Mouse (Mus musculus): ENCODE measurements around the gene Alox12. TPM values are rescaled to one million over a fixed set of nuclear protein-coding genes. Genes with fewer than 3 reads are reported as not detected.
A peak's percentile ranks its signal among the peaks of the same experiment; 100 is the strongest.

The Alox12 gene
- polyA plus RNA-seq, 1 experiment from 2014 or later, result 5.8 TPM

DNA sequence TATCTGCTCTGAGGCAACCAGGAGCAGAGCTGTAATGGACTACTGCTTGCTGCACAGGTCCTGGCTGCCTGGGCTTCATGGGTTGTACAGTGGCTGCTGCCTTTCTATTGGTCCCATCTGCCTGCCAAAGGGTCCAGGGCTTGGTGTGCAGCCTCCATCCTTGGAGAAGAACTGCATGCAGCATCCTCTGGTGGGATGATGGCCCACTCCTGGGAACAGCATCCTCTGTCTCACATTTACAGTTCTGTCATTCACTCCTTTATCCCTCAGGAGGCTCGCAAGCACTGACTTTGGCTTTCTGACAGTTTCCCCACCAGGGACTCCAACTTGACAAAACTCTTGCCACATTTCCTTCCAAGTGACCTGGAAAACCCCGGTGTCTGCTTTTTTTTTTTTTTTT, 48.4 kb downstream of the Alox12 start:
- no peak overlapping the region for H3K4me3 ChIP-seq (ENCODE audit: low read depth, low read length)
- H3K36me3 ChIP-seq (ENCODE audit: control insufficient read depth, insufficient read depth, low read length), result no peaks in the 10 kb centered on the region
- ATAC-seq (ENCODE audit: low read depth), result no peak
- DNase-seq (ENCODE audit: low spot score), result no peak
- WGBS, result 73% methylated on average over 2 of the region's 2 CpGs
- no peak overlapping the region for H3K4me2 ChIP-seq (ENCODE audit: low read depth, low read length)
- H3K27me3 ChIP-seq (replicated peaks; ENCODE audit: control insufficient read depth, insufficient read depth, low read length), result no peaks in the 10 kb centered on the region
- H3K27ac ChIP-seq (replicated peaks; ENCODE audit: low read depth, low read length), result no peak overlapping the region
- no peak overlapping the region for H3K9ac ChIP-seq (ENCODE audit: low read depth, low read length)
- H3K9me3 ChIP-seq (ENCODE audit: control insufficient read depth, low read length), result no peaks in the 10 kb centered on the region
- no peaks in the 10 kb centered on the region for H3K4me1 ChIP-seq (ENCODE audit: control insufficient read depth, insufficient read depth, low read length)

DNA sequence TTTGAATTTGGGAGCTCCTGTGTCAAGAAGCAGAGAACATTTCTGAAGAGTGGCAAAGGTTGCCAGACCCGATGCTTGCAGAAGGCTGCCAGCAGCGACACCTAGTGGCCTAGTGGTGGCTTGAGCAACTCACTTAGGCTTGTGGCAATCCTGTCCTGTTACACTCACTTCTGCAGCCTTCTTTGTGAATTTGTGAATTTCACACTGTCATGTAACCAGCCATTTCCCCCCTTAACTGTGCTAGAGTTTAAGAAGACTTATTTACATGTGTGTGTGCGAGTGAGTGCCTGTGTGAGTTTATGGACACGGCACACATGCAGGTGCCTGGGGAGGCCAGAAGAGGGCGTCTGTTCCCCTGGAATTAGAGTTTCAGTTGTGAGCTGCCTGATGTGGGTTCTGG, 53.5 kb downstream of the Alox12 start:
- Histone ChIP-seq H3K4me2 (ENCODE audit: low read depth, low read length) (no peak overlapping the region), H3K9ac (ENCODE audit: low read depth, low read length) (no peak overlapping the region), H3K27ac (replicated peaks; ENCODE audit: low read depth, low read length) (no peak overlapping the region), H3K4me1 (ENCODE audit: control insufficient read depth, insufficient read depth, low read length) (no peaks in the 10 kb centered on the region), H3K36me3 (ENCODE audit: control insufficient read depth, insufficient read depth, low read length) (no peaks in the 10 kb centered on the region), H3K27me3 (replicated peaks; ENCODE audit: control insufficient read depth, insufficient read depth, low read length) (no peaks in the 10 kb centered on the region), H3K4me3 (ENCODE audit: low read depth, low read length) (no peak overlapping the region), H3K9me3 (ENCODE audit: control insufficient read depth, low read length) (no peaks in the 10 kb centered on the region)
- WGBS, result 38% methylated on average over 5 of the region's 5 CpGs
- ATAC-seq (ENCODE audit: low read depth) (peak; percentile 76; the same call in 1 of the 2 replicates), DNase-seq (ENCODE audit: low spot score) (peak; percentile 88)

DNA sequence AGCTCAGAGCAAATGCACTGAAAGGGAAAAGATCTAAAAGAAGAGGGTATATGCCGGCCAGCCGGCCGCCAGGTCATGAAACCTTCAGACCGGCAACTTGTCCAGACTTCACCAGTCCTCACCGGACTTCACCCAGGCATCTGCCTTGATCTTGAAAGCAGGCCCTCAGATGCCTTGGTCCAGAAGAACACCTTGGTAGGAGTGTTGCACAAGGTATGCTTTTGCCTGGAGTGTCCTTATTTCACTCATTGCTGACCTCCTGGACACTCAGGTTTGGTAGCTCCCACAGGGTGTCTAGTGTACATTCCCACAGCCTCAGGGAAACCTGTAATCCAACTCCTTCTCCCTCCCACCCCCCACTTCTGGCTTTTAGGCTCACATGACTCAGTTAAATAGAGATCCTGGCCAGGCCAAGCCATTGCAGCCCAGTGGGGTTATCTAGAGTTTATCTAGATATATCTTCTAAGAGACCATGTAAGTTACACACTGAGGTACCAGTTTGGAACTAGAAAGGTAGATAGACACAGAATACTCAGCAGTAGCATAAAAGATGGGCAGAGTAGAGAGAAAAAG, 55.0 kb downstream of the Alox12 start:
- Histone ChIP-seq H3K9me3 (ENCODE audit: control insufficient read depth, low read length) (no peaks in the 10 kb centered on the region), H3K27me3 (replicated peaks; ENCODE audit: control insufficient read depth, insufficient read depth, low read length) (no peaks in the 10 kb centered on the region), H3K36me3 (ENCODE audit: control insufficient read depth, insufficient read depth, low read length) (no peaks in the 10 kb centered on the region), H3K4me3 (ENCODE audit: low read depth, low read length) (no peak overlapping the region), H3K9ac (ENCODE audit: low read depth, low read length) (no peak overlapping the region), H3K4me1 (ENCODE audit: control insufficient read depth, insufficient read depth, low read length) (no peaks in the 10 kb centered on the region), H3K27ac (replicated peaks; ENCODE audit: low read depth, low read length) (no peak overlapping the region), H3K4me2 (ENCODE audit: low read depth, low read length) (no peak overlapping the region)
- WGBS, result 79% methylated on average over 5 of the region's 5 CpGs
- ATAC-seq (ENCODE audit: low read depth) (no peak), DNase-seq (ENCODE audit: low spot score) (no peak)

DNA sequence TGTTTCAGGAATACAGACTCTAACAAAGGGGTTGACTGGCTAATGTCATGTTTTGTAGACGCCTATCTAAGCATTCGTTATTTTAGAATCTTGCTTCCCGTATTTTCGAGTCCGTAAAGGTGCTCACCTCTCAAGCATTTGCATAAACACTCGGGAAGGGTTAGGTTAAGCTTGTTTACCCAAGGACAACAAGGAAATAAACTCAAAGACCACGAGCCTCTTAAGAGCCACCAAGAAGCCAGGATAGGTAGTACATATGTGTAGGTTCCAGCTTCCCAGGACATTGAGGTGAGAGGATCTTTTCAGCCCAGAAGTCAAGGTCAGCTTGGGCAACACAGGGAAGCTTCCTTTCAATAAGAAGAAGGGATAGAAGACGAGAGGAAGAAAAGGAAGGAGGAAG, 56.0 kb downstream of the Alox12 start:
- DNase-seq (ENCODE audit: low spot score) (no peak), ATAC-seq (ENCODE audit: low read depth) (no peak)
- Histone ChIP-seq H3K9me3 (ENCODE audit: control insufficient read depth, low read length) (no peaks in the 10 kb centered on the region), H3K36me3 (ENCODE audit: control insufficient read depth, insufficient read depth, low read length) (no peaks in the 10 kb centered on the region), H3K27me3 (replicated peaks; ENCODE audit: control insufficient read depth, insufficient read depth, low read length) (no peaks in the 10 kb centered on the region), H3K27ac (replicated peaks; ENCODE audit: low read depth, low read length) (no peak overlapping the region), H3K4me3 (ENCODE audit: low read depth, low read length) (no peak overlapping the region), H3K4me1 (ENCODE audit: control insufficient read depth, insufficient read depth, low read length) (no peaks in the 10 kb centered on the region), H3K4me2 (ENCODE audit: low read depth, low read length) (no peak overlapping the region), H3K9ac (ENCODE audit: low read depth, low read length) (no peak overlapping the region)
- WGBS, result 80% methylated on average over 8 of the region's 8 CpGs

DNA sequence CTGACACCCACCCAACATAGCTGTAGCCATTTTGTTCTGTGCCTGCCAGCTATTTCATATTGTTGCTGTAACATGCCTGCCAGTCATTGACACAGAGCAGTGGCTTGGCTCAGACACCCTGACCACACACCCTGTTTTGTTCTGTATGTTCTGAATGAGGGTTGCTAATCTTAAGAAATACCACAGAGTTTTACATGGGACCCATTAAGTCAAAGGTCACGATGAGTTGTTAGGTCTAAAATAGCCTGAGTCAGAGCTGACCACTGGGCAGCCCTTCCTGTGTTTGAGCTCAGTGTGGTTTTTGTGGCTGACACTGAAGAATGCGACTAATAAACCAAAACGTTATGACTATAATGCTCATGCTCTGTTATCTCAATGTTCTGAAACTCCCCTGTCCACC, 56.8 kb downstream of the Alox12 start:
- Histone ChIP-seq H3K9ac (ENCODE audit: low read depth, low read length) (no peak overlapping the region), H3K27me3 (replicated peaks; ENCODE audit: control insufficient read depth, insufficient read depth, low read length) (no peaks in the 10 kb centered on the region), H3K27ac (replicated peaks; ENCODE audit: low read depth, low read length) (no peak overlapping the region), H3K4me2 (ENCODE audit: low read depth, low read length) (no peak overlapping the region), H3K4me3 (ENCODE audit: low read depth, low read length) (no peak overlapping the region), H3K9me3 (ENCODE audit: control insufficient read depth, low read length) (no peaks in the 10 kb centered on the region), H3K4me1 (ENCODE audit: control insufficient read depth, insufficient read depth, low read length) (peaks cover 4% of the 10 kb centered on the region; the same call in 1 of the 2 replicates), H3K36me3 (ENCODE audit: control insufficient read depth, insufficient read depth, low read length) (no peaks in the 10 kb centered on the region)
- 85% methylated on average over 3 of the region's 3 CpGs for WGBS
- ATAC-seq (ENCODE audit: low read depth), result no peak
- DNase-seq (ENCODE audit: low spot score), result no peak

DNA sequence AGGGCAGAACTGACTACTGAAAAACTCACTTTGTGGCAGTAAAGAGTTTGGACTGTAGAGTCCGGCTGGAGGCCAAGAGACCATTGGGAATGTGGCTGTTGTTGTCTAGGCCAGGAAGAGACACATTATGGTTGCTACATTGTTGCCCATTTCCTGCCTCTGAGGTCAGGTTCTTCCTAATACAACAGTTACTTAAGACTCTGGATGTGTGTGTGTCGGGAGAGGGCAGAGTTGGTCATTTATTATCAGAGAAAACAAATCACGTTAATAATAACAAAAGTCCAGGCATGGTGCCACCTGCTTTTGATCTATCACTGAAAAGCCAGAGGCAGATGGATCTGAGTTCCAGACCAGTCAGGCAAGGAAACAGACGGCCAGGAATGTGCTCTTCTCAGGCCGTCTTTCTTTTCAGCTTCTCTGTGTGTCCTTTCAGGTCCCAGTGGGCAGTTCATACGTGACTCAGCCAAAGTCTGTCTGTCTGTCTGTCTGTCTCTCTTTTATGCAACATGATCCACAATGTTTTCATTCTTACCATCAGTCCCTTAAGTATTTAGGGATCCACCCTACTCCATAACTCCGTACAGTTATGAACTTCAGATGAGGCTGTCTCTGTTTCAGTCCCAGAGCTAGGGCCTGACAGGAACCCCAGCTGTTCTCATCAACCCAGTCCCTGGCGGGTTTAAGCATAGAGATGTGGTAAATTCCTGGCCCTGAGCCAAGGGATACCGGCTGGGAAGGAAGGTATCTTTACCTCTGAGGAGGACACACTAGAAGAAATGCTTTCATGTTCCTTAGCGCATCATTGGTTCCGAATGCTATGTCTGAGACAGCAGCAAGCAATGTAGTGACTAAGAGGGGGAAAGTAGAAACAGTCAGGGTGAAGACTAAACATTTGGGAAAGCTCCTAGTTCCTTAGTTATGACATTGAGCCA, 61.5 kb downstream of the Alox12 start:
- peaks cover 4% of the 10 kb centered on the region; the same call in 1 of the 2 replicates for H3K4me1 ChIP-seq (ENCODE audit: control insufficient read depth, insufficient read depth, low read length)
- WGBS, result 37% methylated on average over 11 of the region's 11 CpGs
- no peak overlapping the region for H3K4me3 ChIP-seq (ENCODE audit: low read depth, low read length)
- no peak overlapping the region for H3K9ac ChIP-seq (ENCODE audit: low read depth, low read length)
- DNase-seq (ENCODE audit: low spot score) (peak; percentile 56), ATAC-seq (ENCODE audit: low read depth) (no peak)
- H3K4me2 ChIP-seq (ENCODE audit: low read depth, low read length), result no peak overlapping the region
- H3K27me3 ChIP-seq (replicated peaks; ENCODE audit: control insufficient read depth, insufficient read depth, low read length), result no peaks in the 10 kb centered on the region
- H3K9me3 ChIP-seq (ENCODE audit: control insufficient read depth, low read length), result no peaks in the 10 kb centered on the region
- no peak overlapping the region for H3K27ac ChIP-seq (replicated peaks; ENCODE audit: low read depth, low read length)
- H3K36me3 ChIP-seq (ENCODE audit: control insufficient read depth, insufficient read depth, low read length), result no peaks in the 10 kb centered on the region

DNA sequence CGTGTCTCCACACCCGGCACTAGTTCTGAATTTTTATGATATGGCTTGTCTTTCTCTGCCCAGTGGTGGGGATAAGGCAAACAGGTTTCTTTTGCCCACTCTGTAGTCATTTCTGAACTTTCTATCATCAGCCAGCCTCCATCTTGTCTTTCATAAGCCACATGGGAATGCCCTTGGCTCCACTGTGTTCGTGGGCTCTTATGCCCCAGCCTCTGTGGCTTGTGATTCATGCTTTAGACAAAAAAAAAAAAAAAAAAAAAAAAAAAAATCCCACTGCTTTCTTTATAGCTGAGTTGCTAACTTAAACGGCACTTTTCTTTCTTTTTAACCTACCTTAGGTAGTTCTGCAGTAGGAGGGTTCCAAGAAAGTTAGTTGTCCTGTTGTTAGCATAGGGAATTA, 63.0 kb downstream of the Alox12 start:
- Histone ChIP-seq H3K27ac (replicated peaks; ENCODE audit: low read depth, low read length) (no peak overlapping the region), H3K9ac (ENCODE audit: low read depth, low read length) (no peak overlapping the region), H3K4me2 (ENCODE audit: low read depth, low read length) (no peak overlapping the region), H3K9me3 (ENCODE audit: control insufficient read depth, low read length) (no peaks in the 10 kb centered on the region), H3K27me3 (replicated peaks; ENCODE audit: control insufficient read depth, insufficient read depth, low read length) (no peaks in the 10 kb centered on the region), H3K36me3 (ENCODE audit: control insufficient read depth, insufficient read depth, low read length) (no peaks in the 10 kb centered on the region), H3K4me1 (ENCODE audit: control insufficient read depth, insufficient read depth, low read length) (peaks cover 4% of the 10 kb centered on the region; the same call in 1 of the 2 replicates), H3K4me3 (ENCODE audit: low read depth, low read length) (no peak overlapping the region)
- WGBS, result 75% methylated on average over 4 of the region's 4 CpGs
- DNase-seq (ENCODE audit: low spot score) (no peak), ATAC-seq (ENCODE audit: low read depth) (no peak)

All from embryonic facial prominence, embryonic 14.5 days (tissue).